Mouse (Mus musculus) CD4-positive, CD25-positive, alpha-beta regulatory T cell, adult 4 months (primary cell): ENCODE measurements around the gene Ptprg. TPM values are rescaled to one million over a fixed set of nuclear protein-coding genes. Genes with fewer than 3 reads are reported as not detected.

Source experiments
- ATAC-seq: one replicate; pipeline ENCODE4 v1.8.0; 2017
- polyA plus RNA-seq, 2 experiments: library from polyadenylated mRNA; unstranded; fragments of 100-300 nt; shearing (Covaris generic); gene quantifications; one replicate each; pipeline ENCODE4 v1.2.1; 2017

The Ptprg gene
- polyA plus RNA-seq, 2 experiments from 2014 or later: not detected

- ATAC-seq: no peak
Observed at GRCm38 (mm10) chr14:11687541-11687940, 134.2 kb downstream of the Ptprg start.

GRCm38 (mm10) chr14:11688142-11688541, 134.8 kb downstream of the Ptprg start:
- no peak for ATAC-seq

- no peak for ATAC-seq
Observed at GRCm38 (mm10) chr14:11690066-11690465, 136.7 kb downstream of the Ptprg start.

GRCm38 (mm10) chr14:11691531-11691930, 138.2 kb downstream of the Ptprg start:
- no peak for ATAC-seq

GRCm38 (mm10) chr14:11698880-11699279, 145.5 kb downstream of the Ptprg start:
- no peak for ATAC-seq

GRCm38 (mm10) chr14:11699654-11700053, 146.3 kb downstream of the Ptprg start:
- ATAC-seq: no peak

- no peak for ATAC-seq
Observed at GRCm38 (mm10) chr14:11701516-11702249, 148.4 kb downstream of the Ptprg start.

- no peak for ATAC-seq
Observed at GRCm38 (mm10) chr14:11702770-11703477, 149.6 kb downstream of the Ptprg start.

GRCm38 (mm10) chr14:11704871-11705270, 151.5 kb downstream of the Ptprg start:
- ATAC-seq: no peak

DNA sequence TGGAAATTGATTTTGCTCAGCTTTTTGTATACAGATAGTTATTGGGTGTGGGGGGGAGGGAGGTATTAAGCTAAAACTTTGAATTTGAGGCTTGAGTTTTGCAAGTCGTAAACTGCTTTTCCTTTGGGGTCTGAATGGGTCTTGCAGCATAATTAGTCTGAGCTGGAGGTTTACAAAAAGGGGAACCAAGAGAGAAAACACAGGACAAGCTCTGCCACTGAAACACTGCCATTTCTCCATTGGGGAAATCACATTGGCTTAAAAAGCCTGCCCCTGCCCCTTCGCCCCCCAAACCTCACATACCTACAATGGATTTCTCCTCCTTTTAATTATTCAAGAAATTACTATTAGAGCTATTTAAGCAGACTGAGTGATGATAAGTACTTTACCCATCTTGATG, 156.0 kb downstream of the Ptprg start:
- ATAC-seq: no peak

GRCm38 (mm10) chr14:11709798-11710197, 156.5 kb downstream of the Ptprg start:
- no peak for ATAC-seq

DNA sequence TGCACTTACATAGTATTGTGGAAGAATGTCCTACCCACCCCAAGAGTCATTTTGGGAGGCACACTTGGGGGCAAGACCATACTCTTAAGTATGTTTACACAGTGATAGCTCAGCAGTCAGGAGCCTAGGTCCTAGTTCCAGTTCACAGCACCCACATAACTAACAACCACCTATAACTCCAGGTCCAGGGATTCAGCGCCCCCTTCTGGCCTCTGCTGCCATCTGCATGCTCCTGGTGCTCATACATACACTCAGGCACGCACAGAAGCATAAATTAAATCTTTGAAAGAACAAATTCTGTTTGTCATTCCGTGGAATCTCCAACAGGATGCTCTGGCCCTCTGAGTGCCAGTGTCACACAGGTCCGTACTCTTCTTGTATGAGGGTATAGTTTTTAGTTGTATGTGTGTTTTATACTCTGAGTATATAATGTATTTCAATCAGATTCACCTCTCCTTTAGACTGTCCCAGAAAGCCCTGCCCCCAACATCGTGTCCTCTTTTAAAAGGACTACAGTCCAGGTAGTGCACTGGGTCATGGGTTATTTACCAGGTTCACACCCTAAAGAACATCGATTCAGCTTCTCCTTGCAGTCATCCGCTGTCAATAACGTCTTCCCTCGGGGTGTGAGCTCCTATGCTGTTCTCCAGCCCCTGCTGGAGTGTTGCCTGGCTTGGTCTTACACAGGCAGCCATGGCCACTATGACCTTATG, 157.2 kb downstream of the Ptprg start:
- ATAC-seq: no peak

DNA sequence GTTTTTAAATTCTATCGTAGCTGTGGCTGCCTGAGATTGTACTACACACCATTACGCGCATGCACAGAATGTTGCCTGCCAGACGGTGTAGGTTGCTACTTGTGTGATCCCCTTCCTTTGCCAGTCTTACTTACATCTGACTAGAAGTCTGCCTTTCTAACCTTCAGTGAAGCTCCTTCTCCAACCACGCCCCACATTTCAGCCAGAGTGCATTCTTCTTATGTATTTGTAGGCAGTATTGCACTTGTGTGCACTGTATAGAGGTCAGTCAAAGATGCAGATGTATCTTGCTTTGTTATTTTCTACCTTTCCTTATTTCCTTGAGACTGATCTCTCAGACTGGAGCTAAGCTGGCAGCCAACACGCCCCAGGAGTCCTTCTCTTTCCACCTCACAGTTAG, 158.8 kb downstream of the Ptprg start:
- no peak for ATAC-seq

DNA sequence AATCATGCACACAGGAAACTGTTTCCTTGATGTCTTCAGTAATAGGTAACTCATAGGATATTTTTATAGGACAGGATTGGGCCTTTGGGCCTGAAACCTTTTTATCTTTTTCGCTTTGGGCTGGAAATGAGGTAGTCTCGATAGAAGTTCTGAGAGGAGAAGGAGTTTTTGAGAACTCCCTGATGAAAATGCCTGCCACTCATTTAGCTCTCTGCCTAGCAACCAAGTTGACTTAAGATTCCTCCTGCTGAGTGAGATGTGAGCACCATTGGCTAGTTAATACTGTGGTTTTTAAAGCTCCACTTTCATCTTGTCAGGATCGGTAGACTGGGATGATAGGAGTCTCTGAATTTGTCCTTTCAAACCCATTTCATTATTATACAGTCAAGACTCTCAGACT, 162.9 kb downstream of the Ptprg start:
- no peak for ATAC-seq

DNA sequence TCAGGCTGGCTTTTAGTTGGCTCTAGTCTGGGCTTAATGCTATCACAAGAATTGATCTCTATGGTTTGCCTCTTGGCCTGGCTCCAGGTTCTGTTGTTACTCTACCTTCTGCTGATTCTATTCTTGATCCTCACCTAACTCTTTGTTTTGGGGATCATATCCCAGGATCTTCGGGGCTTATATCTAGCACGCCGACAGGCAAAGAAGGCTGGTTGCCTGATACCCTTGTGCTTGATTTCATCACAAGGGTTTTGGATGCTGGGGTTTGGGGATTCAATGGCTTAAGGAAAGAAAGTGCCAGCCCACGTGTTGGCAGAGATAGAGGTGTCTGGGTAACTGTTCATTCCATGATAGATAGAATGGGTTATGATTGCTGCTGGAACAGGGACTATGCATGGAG, 164.9 kb downstream of the Ptprg start:
- no peak for ATAC-seq

DNA sequence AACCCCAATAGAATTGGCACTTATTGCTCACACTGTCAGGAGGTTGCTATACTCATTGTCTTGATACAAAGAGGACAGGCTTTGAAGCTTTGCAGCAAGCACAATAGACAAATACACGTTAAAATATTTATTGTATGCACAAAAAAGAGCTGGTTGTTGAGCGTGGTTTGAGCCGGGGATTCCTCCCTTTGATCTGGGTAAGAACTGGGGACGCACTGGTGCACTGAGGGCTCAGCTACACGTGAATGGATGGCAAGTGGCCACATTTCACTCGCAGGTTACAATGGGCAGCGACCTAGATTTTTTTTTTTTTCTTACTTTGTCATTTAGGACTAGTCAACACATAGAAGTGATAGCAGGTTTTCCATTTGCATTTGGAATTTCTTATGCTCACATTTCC, 165.9 kb downstream of the Ptprg start:
- no peak for ATAC-seq

GRCm38 (mm10) chr14:11722101-11722500, 168.8 kb downstream of the Ptprg start:
- no peak for ATAC-seq

DNA sequence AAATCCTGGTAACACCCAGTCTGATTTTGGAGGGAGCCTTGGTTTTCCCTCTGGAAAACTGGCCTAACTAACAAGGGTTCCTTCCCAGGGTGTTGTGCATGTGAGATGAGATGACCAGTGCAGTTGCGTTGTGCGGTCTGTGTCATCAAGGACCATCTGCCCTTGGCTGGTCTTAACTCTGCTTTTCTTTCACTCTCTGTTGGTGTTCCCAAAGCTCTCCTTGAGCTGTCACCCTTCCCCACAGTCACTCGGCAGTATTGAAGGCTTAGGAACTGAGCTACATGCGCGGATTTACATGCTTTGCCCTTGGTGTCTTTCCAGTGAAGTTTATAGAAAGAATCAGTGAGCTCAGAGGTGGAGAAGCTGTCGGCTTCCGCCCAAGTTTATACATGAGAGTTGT, 170.5 kb downstream of the Ptprg start:
- no peak for ATAC-seq

DNA sequence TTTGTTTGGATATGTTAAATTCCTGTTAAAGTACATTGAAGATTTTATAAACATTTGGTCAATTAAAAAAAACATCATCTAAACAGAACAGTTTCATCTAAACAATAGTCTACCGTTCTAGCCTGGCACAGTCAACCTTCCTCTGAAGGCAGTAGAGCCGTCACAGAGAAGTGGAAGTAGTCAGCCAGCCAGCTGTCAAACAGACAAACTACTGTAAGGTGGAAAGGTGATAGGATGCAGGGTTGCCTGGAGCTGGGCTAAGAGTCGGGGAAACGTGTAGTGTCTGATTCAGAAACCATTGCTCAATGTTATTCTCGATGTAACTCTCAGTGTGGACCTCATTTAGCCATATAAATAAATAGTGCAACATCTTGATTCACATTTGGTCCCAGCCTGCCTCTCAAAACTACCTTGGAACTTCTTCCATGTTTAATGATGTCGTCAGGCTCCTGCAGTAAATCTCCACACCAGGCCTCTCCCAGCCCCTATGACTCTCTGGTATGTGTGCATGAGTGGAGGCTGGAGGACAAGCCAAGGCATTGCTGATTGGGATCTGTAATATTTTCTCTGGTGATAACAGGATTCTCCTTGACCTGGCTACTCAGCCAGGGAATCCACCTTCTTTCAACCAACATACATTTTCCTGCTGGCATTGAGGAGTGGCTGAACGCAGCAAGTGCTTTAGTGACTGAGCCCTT, 178.0 kb downstream of the Ptprg start:
- ATAC-seq: no peak

GRCm38 (mm10) chr14:11732376-11732775, 179.0 kb downstream of the Ptprg start:
- ATAC-seq: no peak

- ATAC-seq: no peak
Observed at GRCm38 (mm10) chr14:11743726-11744125, 190.4 kb downstream of the Ptprg start.

GRCm38 (mm10) chr14:11752678-11753077, 199.3 kb downstream of the Ptprg start:
- no peak for ATAC-seq

GRCm38 (mm10) chr14:11754656-11755055, 201.3 kb downstream of the Ptprg start:
- no peak for ATAC-seq
